Mouse (Mus musculus): ENCODE data around the gene Gm7978. TPM values are rescaled to one million over a fixed set of nuclear protein-coding genes. Genes with fewer than 3 reads are reported as not detected.

Gm7978 gene
- not detected in 4 replicates for total RNA-seq (2023)

DNA sequence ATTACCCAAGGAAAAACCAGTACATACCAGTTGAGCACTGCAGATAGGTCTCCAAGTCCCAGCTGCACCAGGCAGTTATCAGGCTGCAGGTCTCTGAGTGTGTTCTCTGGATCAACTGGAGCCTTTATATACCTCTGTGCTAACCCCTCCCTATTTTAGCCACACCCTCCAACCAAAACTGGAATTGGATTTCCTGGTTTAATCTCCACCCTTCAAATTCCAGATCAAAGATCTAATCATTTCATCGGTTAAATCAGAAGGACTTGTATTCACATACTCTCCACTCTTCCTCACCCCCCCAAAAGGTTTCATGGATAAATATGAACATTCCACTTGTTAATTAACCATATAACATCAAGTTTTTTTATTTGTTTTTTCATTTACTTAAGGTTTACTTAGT, at the start of gene Gm7978:
TSS of gene Gm7978 (minus strand) at position 101 of the 400 bp plus-strand sequence.

DNA sequence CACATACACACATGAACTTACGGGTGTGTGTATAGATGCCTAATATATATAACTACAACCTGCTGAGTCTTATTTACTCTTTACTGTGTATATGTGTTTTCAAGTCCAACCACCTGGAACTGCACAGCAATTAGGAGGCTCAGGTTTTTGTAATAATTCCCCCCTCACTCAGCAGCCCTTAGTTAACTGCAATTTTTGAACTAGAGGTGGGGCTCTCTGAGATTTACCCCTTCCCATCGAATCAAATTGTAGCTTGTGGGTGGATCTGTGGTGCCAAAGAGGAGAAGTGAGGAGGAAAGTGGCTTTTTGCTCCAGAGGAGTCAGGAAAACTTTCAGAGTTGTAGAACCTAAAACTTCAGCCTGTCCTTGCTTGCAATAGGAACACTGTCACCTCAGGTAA, 39.7 kb upstream of the Gm7978 start, which contains the start of gene E330014E10Rik:
TSS of gene E330014E10Rik (plus strand) at position 301 of the 400 bp plus-strand sequence.

DNA sequence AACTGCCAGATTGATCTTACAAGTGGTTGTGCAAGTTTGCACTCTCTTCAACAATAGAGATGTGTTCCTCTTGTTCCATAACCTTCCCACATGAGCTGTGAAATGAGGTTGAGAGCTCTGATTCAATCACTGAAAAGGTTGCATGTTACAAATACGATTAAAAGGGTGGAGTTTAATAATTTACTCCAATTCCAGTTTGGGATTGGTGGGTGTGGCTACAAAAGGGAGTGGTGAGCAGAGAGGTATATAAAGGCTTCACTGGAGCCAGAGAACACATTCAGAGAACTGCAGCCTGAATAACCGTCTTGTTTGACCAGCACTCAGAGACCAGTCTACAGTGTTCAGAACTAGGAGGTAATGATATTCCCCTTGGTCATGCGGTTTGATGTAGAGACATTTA, 5.7 kb upstream of the Gm7978 start, which contains the start of gene Gm7982:
TSS of gene Gm7982 (plus strand) at position 301 of the 400 bp plus-strand sequence.

Other genes with a start within 250 kb of the Gm7978 start
- not detected in 4 replicates for gene Gm3286, start 225.4 kb downstream of the Gm7978 start, total RNA-seq (2023)
- not detected in 4 replicates for gene Gm7971, start 141.3 kb downstream of the Gm7978 start, total RNA-seq (2023)
- gene Gm7982, start 5.8 kb upstream of the Gm7978 start, total RNA-seq (2023): not detected in 4 replicates
- not detected in 4 replicates for gene E330014E10Rik, start 39.8 kb upstream of the Gm7978 start, total RNA-seq (2023)
- gene Cxcl13, start 220.8 kb upstream of the Gm7978 start, total RNA-seq (2023): not detected in 4 replicates

All from B cell, adult 62 days (primary cell).